Mouse (Mus musculus) spleen, postnatal 4 days (tissue): ENCODE data around the gene Jade2.
A peak's percentile ranks its signal among the peaks of the same experiment; 100 is the strongest.

Experiments used
- DNase-seq, 2 experiments: peaks; one replicate each; pipeline ENCODE4 v3.0.0; 2022; ENCODE audit warnings: low spot score in 2 of 2

The Jade2 gene

DNA sequence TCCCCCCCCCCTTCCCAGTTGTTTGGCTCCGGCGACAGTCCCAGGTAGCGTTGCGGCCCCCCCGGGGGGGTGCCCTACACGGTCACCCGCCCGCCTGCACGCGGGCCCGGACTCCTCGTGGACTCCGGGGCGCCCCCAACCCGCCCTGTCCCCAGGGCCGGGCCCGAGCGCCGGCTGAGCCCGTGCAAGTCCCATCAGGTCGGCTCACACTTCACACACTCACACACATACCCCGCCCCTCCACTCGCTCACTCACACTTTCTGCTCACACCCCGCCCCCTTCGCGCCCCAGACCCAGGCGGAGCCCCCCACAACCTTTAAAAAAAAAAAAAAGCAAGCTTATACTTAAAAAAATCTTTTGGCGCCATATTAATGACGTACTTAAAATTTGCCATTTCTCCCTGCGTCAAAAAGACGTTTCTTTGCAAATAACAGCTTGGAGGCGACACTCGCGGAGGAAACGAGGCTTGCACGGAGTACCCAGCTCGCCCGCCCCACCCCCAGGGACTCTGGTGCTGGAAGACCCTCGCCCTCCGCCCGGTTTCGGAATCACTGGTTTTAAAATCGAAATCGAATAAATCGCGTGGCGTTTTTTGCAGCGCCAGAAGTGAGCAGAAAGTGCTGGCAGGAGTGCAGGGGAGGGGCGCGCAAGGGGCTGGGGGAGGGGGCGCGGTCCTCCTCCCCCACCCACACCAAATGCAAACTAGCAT, 520 bp upstream of the Jade2 start:
- peak; percentile 72 to 88 for DNase-seq

- peak; percentile 64 to 85 for DNase-seq
These were observed 805 bp downstream of the Jade2 start for GRCm38 (mm10) chr11:51856616-51857080.

DNA sequence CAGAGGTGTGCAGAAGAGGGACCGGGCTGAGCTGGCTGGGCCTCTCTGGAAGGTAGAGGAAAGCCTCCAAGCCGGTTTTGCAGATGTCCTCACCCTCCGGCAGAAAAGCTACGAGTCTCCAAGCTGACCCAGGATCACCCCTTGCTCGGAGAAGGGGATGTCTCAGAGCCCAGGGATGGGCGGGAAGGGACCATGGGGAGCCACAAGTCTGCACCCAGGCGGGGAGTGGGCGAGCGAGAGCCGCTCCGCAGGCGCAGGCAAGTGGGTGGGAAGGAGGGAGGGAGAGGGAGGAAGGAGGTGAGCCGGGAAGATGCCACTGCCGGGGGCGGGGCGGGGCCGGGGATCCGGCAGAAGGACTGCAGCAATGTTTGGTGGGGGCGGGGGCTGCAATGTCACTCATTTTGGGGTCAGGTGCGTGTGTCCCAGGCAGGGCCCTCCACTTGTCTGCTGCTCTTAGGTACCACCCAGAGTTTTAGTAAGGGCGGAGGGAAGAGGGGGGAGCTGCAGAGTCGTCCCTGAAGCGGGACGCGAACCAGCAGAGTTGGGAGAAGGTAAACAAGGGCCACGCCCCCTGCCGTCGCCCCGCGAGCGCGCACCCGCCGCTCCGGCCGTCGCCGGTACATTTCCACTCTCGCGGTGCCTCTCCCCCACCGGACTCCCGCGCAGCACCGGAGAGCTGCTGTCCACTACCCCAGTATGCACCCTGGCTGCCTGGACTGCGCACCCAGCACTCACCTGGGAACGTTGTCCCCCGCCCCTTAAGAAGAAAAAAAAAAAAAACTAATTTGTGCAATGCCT, 1.4 kb downstream of the Jade2 start:
- peak; percentile 82 to 93 for DNase-seq

DNA sequence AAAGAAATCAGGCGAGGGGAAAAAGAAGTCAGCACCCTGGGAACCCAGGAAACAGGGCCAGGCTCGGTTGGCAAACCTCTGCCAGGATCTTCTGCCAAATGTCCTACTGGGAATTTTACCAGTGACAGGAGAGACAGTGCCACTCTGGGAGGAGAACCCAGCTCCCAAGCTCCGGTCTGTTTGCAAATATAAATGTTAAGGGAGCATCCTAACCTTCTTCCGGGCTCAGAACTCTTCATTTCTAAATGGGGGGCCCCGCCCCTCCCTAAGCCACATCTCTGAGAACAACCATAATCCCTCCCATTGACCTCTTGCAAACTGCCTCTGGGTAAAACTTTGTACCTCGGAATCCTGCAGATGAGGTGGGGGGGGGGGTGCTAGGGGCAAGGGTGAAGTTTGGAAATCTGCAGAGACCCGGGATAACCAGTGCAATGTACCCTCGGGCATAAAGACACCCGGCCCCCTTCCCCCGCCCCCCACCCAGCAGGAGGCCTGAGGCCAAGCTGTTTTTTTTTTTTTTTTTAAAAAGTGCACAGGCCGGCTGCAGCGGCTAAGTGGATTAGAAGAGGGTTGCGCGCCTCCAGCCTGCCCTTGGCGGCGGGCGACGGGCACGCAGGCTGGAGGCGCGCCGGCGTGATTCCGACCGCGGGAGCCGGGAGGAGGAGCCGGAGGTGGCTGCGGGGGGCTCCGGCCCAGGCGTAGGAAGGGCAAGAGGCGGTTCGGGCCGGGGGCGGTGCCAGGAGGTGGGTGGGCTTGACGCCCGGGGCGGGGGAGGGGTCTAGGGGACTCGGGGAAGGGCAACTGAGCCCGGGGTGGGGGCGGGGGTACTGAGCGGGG, 2.3 kb downstream of the Jade2 start:
- peak; percentile 78 to 91 for DNase-seq

DNA sequence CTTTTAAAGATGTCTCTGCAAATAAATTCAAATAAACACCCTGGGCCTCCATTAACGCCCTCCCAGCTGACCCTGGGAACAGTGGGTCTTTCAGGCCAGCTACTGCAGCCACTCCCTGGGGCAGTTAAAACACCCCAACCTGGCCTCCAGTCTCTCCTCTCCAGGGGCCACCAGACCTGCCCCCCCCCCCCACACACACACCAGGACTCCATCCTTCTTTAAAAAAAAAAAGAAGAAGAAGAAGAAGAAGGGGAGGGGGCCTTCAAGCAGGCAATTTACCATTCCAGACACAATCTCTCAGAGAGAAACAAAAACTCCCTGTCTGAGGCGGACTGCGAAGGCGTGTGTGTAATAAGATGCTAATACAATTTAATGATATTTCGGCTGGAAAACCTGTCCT, 4.9 kb downstream of the Jade2 start:
- no peak for DNase-seq

- DNase-seq, result no peak
These were observed 5.3 kb downstream of the Jade2 start for GRCm38 (mm10) chr11:51852091-51852521.

- no peak for DNase-seq
These were observed 6.6 kb downstream of the Jade2 start for GRCm38 (mm10) chr11:51850741-51851330.

DNA sequence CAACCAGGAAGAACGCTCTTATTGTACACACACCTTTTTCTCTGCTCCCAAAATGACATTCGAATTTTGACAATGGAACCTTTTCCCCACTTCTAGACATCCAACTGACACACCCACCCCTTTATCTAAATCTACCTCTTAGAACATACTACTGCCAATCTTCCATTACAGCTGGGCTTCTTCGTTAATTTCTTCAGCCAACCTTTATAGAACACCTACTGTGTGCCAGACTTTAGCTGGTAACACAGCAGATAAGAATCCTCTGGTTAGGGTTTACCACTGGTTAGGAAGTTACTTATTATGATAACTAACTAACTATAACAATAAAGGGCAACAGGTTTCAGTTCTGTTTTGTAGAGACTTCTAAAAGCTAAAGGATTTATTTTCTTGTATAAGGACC, 9.1 kb downstream of the Jade2 start:
- DNase-seq, result no peak

GRCm38 (mm10) chr11:51847902-51848301, 9.6 kb downstream of the Jade2 start:
- peak in 1 of 2 experiments; percentile 53 for DNase-seq

GRCm38 (mm10) chr11:51845981-51846883, 11.2 kb downstream of the Jade2 start:
- no peak for DNase-seq

DNA sequence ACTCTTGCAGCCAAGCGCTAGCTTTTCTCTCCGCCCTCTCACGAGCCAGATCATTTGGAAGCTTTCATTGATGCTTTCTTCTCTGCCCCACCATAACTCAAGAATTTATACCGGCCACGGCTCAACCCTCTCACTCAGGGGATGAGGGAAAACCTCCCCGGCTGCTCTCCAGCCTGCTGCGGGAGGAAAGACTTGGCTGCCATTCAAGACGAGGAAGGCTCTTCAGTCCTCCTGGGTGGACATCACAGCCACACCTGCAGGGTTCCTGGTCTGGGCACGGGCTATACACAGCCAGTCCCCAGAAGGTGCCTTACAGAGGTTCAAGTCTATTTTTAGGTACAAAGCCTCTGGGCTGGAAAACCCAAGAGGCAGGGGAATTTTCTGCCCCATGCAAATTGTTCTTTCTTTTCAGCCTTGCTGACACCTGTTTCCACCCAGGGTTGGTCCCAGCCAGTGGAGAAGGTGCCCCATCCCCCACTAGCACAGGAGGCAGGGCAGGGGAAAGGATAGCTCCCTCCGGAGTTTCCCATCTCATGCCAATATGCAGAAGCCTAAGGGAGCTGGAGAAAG, 12.8 kb downstream of the Jade2 start:
- no peak for DNase-seq

GRCm38 (mm10) chr11:51843898-51844297, 13.6 kb downstream of the Jade2 start:
- no peak for DNase-seq

DNA sequence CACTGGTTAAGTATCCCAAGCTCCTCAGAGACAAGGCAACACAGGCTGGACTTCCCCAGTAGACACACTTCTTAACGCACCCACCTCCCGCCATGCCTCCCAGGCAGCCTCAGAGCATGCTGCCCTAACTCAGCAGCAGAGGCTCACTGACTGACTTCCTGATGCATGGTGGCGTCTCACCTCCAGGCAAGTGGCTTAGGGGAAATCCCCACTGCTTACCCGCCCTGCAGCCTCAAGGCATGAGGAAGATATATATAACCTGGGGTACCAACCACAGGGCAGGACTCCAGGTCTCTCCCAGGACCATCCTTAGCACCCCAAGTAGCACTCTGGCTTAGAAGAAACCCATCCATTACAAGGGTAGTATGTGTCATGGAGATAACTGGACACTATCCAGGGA, 14.3 kb downstream of the Jade2 start:
- DNase-seq, result no peak

DNA sequence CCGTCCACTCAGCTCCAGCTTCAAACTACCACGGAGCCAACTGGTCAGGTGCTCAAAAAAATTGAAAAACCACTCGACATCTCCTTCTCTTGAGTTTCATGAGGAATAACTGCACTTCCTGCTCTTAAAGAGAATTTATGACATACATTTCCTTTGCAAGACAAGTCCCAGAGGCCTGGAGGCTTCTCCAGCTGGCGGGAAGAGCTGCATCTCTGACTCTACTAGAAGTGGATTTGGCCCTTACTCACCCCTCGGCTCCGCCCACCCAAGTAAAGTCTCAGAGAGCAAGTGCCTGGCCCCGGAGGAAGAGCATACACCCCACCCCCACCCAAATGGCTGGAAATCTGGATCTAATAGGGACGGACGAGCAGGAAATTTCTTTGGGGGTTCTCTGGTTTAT, 16.3 kb downstream of the Jade2 start:
- DNase-seq, result peak in 1 of 2 experiments; percentile 47

DNA sequence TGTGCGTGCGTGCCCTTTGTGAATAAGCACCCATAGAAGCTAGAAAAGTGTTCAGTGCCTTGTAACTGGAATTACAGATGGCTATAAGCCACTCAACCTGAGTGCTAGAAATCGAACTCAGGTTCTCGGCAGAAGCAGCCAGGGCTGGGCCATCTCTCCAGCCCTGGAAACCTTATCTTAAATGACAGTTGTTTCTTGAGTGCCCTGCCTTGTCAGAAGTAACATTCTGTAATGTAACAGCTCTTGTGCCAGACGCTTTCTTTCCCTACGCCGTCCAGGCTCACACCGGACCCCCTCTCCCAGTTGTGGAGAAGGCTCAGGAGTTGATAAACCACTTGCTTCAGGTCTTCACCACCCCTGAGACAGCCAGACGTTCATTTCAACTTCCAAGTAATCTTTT, 16.8 kb downstream of the Jade2 start:
- DNase-seq, result peak in 1 of 2 experiments; percentile 49

DNA sequence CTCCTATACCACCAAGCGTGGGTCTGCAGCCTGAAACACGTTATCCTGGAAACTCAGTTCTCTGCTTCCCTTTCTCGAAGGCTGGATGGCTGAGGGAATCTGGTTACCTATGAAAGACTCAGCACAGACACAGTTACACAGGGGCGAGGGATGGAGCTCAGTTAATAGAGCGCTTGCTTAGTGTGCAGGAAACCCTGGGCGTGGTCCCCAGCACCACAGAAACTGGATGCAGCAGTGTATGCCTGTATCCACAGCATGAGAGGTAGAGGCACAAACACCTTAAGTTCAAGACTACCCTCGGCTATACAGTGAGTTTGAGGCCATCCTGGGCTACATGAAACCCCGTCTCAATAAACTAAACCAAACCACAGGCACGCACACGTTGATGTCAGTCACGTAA, 17.5 kb downstream of the Jade2 start:
- DNase-seq, result no peak

DNA sequence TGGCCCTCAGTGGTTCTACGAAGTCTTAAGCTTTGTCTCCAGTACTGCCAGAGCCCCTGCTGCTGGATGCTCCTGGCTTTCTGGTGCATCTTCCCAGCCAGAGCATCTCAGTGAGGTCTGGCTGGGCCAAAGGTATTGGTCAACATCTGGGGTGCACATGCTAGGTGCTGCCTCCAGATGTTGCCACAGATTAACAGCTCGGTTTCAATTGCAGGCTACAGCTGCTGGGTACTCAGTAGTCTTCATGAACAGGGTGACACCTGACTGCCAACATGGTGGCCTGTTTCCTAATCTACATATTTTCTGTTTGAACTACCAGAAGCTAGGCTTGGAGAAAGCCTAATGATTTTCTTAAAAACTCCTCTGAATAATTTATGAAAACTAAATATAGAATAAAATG, 18.3 kb downstream of the Jade2 start:
- DNase-seq, result no peak

GRCm38 (mm10) chr11:51837164-51838153, 20.0 kb downstream of the Jade2 start:
- DNase-seq, result no peak

GRCm38 (mm10) chr11:51836506-51836905, 20.9 kb downstream of the Jade2 start:
- DNase-seq, result no peak
